Mouse (Mus musculus) heart, embryonic 15.5 days (tissue): Measurements from ENCODE around the gene Shank1. TPM values are rescaled to one million over a fixed set of nuclear protein-coding genes. Genes with fewer than 3 reads are reported as not detected.

ENCODE experiments used
- ATAC-seq: fragments of 200-750 bp; cut with Nextera tagmentation; replicated peaks from 2 replicates; pipeline ENCODE4 v1.8.0; 2017; ENCODE audit warnings: low read depth, moderate TSS enrichment; ENCODE audit not compliant: insufficient number of reproducible peaks, insufficient read depth, low FRiP score
- H3K27ac ChIP-seq: fragments of 300-500 bp; sonication (generic); 2 replicates; pipeline ENCODE4 v1.5.1; 2015; ENCODE audit warnings: mild to moderate bottlenecking, inconsistent platforms
- H3K27me3 ChIP-seq: fragments of 300-500 bp; sonication (generic); 2 replicates; pipeline ENCODE4 v1.6.1; 2015; ENCODE audit warnings: inconsistent platforms
- H3K36me3 ChIP-seq: fragments of 300-500 bp; sonication (generic); 2 replicates; pipeline ENCODE4 v1.6.1; 2015; ENCODE audit warnings: mild to moderate bottlenecking, inconsistent platforms
- H3K4me1 ChIP-seq: fragments of 300-500 bp; sonication (generic); replicated peaks from 2 replicates; pipeline ENCODE4 v1.6.1; 2015; ENCODE audit warnings: inconsistent platforms
- H3K4me2 ChIP-seq: fragments of 300-500 bp; sonication (generic); 2 replicates; pipeline ENCODE4 v1.6.1; 2015; ENCODE audit warnings: inconsistent platforms, mild to moderate bottlenecking, moderate library complexity
- H3K4me3 ChIP-seq: fragments of 300-500 bp; sonication (generic); 2 replicates; pipeline ENCODE4 v1.5.1; 2015; ENCODE audit warnings: mild to moderate bottlenecking, inconsistent platforms
- H3K9ac ChIP-seq: fragments of 300-500 bp; sonication (generic); 2 replicates; pipeline ENCODE4 v1.6.1; 2015; ENCODE audit warnings: mild to moderate bottlenecking, inconsistent platforms
- H3K9me3 ChIP-seq: fragments of 300-500 bp; sonication (generic); replicated peaks from 2 replicates; pipeline ENCODE4 v1.6.1; 2016; ENCODE audit warnings: inconsistent platforms
- whole genome bisulfite sequencing: fragments of 180-500 bp; shearing (Covaris S2); methylation state at CpG from one replicate; pipeline ENCODE4 v1.1.7; 2015; ENCODE audit warnings: mixed read lengths; 5-methylcytosine and 5-hydroxymethylcytosine counted together
- polyA plus RNA-seq: library from polyadenylated mRNA; unstranded; fragments of >200 nt; fragmentation: Nextera tagmentation; extraction: Ambion mirVana; gene quantifications from 2 replicates; pipeline ENCODE4 v1.2.1, GENCODE M21; 2015

The Shank1 gene
- polyA plus RNA-seq, 1 experiment from 2014 or later, result 0.58 TPM

GRCm38 (mm10) chr7:44343459-44344015, 33.5 kb downstream of the Shank1 start:
- Histone ChIP-seq H3K9me3 (no peaks in the 10 kb centered on the region), H3K9ac (peak overlapping the region; percentile 10; the same call in 1 of the 2 replicates), H3K27ac (no peak overlapping the region), H3K4me3 (no peak overlapping the region), H3K4me1 (peaks cover 12% of the 10 kb centered on the region), H3K36me3 (no peaks in the 10 kb centered on the region), H3K27me3 (peaks cover 81% of the 10 kb centered on the region), H3K4me2 (peak overlapping the region; percentile 2; the same call in 1 of the 2 replicates)
- 12% methylated on average over 11 of the region's 11 CpGs for WGBS
- no peak; the same call in 1 of the 2 replicates for ATAC-seq

GRCm38 (mm10) chr7:44344622-44345021, 34.6 kb downstream of the Shank1 start:
- peaks cover 81% of the 10 kb centered on the region for H3K27me3 ChIP-seq

GRCm38 (mm10) chr7:44349043-44349442, 39.0 kb downstream of the Shank1 start:
- peaks cover 27% of the 10 kb centered on the region for H3K4me1 ChIP-seq
- H3K4me2 ChIP-seq, result no peak overlapping the region
- no peak overlapping the region for H3K4me3 ChIP-seq
- peaks cover 86% of the 10 kb centered on the region for H3K27me3 ChIP-seq
- H3K27ac ChIP-seq, result no peak overlapping the region
- no peak overlapping the region for H3K9ac ChIP-seq
- no peak for ATAC-seq
- 14% methylated on average over 3 of the region's 3 CpGs for WGBS
- H3K9me3 ChIP-seq, result no peaks in the 10 kb centered on the region
- no peaks in the 10 kb centered on the region for H3K36me3 ChIP-seq

More at GRCm38 (mm10) chr7:44344622-44345021, 34.6 kb downstream of the Shank1 start:
- Histone ChIP-seq H3K9me3 (no peaks in the 10 kb centered on the region), H3K9ac (no peak overlapping the region), H3K4me3 (no peak overlapping the region), H3K4me2 (no peak overlapping the region), H3K4me1 (peaks cover 12% of the 10 kb centered on the region), H3K36me3 (no peaks in the 10 kb centered on the region), H3K27ac (no peak overlapping the region)
- WGBS, result 54% methylated on average over 12 of the region's 12 CpGs
- no peak for ATAC-seq

- peak overlapping the region; percentile 28 for H3K4me3 ChIP-seq
- H3K27me3 ChIP-seq, result peaks cover 93% of the 10 kb centered on the region
- H3K36me3 ChIP-seq, result no peaks in the 10 kb centered on the region
- peak overlapping the region; percentile 39; the same call in 1 of the 2 replicates for H3K9ac ChIP-seq
- 5% methylated on average over 25 of the region's 25 CpGs for WGBS
- ATAC-seq, result 0 out of 2 replicates have a peak, but pooled peaks have one; percentile 2
- H3K9me3 ChIP-seq, result no peaks in the 10 kb centered on the region
- H3K4me2 ChIP-seq, result peak overlapping the region; percentile 60
- H3K27ac ChIP-seq, result no peak overlapping the region
- H3K4me1 ChIP-seq, result peaks cover 28% of the 10 kb centered on the region
These were observed 41.1 kb downstream of the Shank1 start for GRCm38 (mm10) chr7:44350957-44351711.

GRCm38 (mm10) chr7:44351881-44352749, 42.1 kb downstream of the Shank1 start:
- Histone ChIP-seq H3K36me3 (no peaks in the 10 kb centered on the region), H3K9me3 (no peaks in the 10 kb centered on the region), H3K27ac (no peak overlapping the region), H3K4me1 (peaks cover 35% of the 10 kb centered on the region), H3K27me3 (peaks cover 98% of the 10 kb centered on the region), H3K4me3 (peak overlapping the region; percentile 25; the same call in 1 of the 2 replicates), H3K4me2 (peak overlapping the region; percentile 29; the same call in 1 of the 2 replicates), H3K9ac (peak overlapping the region; percentile 17; the same call in 1 of the 2 replicates)
- WGBS, result 7% methylated on average over 61 of the region's 71 CpGs
- ATAC-seq, result no peak

GRCm38 (mm10) chr7:44352750-44353600, 42.9 kb downstream of the Shank1 start:
- no peak for ATAC-seq
- peaks cover 43% of the 10 kb centered on the region for H3K4me1 ChIP-seq
- peak overlapping the region; percentile 29 for H3K4me2 ChIP-seq
- 2% methylated on average over 68 of the region's 71 CpGs for WGBS
- no peaks in the 10 kb centered on the region for H3K36me3 ChIP-seq
- peak overlapping the region; percentile 25 for H3K4me3 ChIP-seq
- H3K9ac ChIP-seq, result peak overlapping the region; percentile 17; the same call in 1 of the 2 replicates
- peaks cover 99% of the 10 kb centered on the region for H3K27me3 ChIP-seq
- no peak overlapping the region for H3K27ac ChIP-seq
- H3K9me3 ChIP-seq, result no peaks in the 10 kb centered on the region

- peaks cover 96% of the 10 kb centered on the region for H3K27me3 ChIP-seq
- no peak overlapping the region for H3K9ac ChIP-seq
- no peak overlapping the region for H3K27ac ChIP-seq
- H3K4me2 ChIP-seq, result peak overlapping the region; percentile 29; the same call in 1 of the 2 replicates
- 2% methylated on average over 35 of the region's 35 CpGs for WGBS
- peaks cover 48% of the 10 kb centered on the region for H3K4me1 ChIP-seq
- no peak for ATAC-seq
- H3K9me3 ChIP-seq, result no peaks in the 10 kb centered on the region
- no peaks in the 10 kb centered on the region for H3K36me3 ChIP-seq
- peak overlapping the region; percentile 25 for H3K4me3 ChIP-seq
These were observed 43.7 kb downstream of the Shank1 start for GRCm38 (mm10) chr7:44353601-44354340.

GRCm38 (mm10) chr7:44355411-44355810, 45.4 kb downstream of the Shank1 start:
- Histone ChIP-seq H3K27ac (no peak overlapping the region), H3K4me3 (no peak overlapping the region), H3K9me3 (no peaks in the 10 kb centered on the region), H3K4me1 (peaks cover 60% of the 10 kb centered on the region), H3K27me3 (peaks cover 86% of the 10 kb centered on the region), H3K9ac (no peak overlapping the region), H3K36me3 (no peaks in the 10 kb centered on the region), H3K4me2 (no peak overlapping the region)
- ATAC-seq, result no peak
- WGBS, result 70% methylated on average over 6 of the region's 6 CpGs

GRCm38 (mm10) chr7:44356590-44357481, 46.8 kb downstream of the Shank1 start:
- H3K9me3 ChIP-seq, result no peaks in the 10 kb centered on the region
- no peak for ATAC-seq
- H3K36me3 ChIP-seq, result no peaks in the 10 kb centered on the region
- H3K9ac ChIP-seq, result no peak overlapping the region
- WGBS, result 4% methylated on average over 35 of the region's 35 CpGs
- H3K27ac ChIP-seq, result no peak overlapping the region
- peaks cover 82% of the 10 kb centered on the region for H3K27me3 ChIP-seq
- peak overlapping the region; percentile 19; the same call in 1 of the 2 replicates for H3K4me2 ChIP-seq
- 0 out of 2 replicates have a peak overlapping the region, but pooled peaks have one; percentile 13 for H3K4me3 ChIP-seq
- peaks cover 56% of the 10 kb centered on the region for H3K4me1 ChIP-seq
